Mouse (Mus musculus) adrenal gland, postnatal 25 days (tissue): ENCODE data around the gene Akap10. TPM values are rescaled to one million over a fixed set of nuclear protein-coding genes. Genes with fewer than 3 reads are reported as not detected.

ENCODE experiments used
- total RNA-seq: library from RNA; stranded (reverse); gene quantifications from 2 replicates; pipeline ENCODE4 v1.2.3, GENCODE M21; 2021

Akap10 gene
- total RNA-seq, 1 experiment from 2014 or later: 33.5 TPM

Other genes with a start within 250 kb of the Akap10 start
- 1.6 and 2.7 TPM in 2 replicates for gene Fam83g, start 246.2 kb downstream of the Akap10 start, total RNA-seq
- not detected in 2 replicates for gene Slc5a10, start 209.4 kb downstream of the Akap10 start, total RNA-seq
- gene Prpsap2, start 168.2 kb downstream of the Akap10 start, total RNA-seq: 30.4 and 43.0 TPM in 2 replicates
- gene Ulk2, start 75.2 kb downstream of the Akap10 start, total RNA-seq: 40.3 and 43.7 TPM in 2 replicates
- gene Specc1, start 26.5 kb upstream of the Akap10 start, total RNA-seq: 8.9 and 9.7 TPM in 2 replicates